Mouse (Mus musculus) heart, adult 2 months (tissue): ENCODE data around the gene Lyzl4. TPM values are rescaled to one million over a fixed set of nuclear protein-coding genes. Genes with fewer than 3 reads are reported as not detected.

Source experiments
- DNase-seq, 2 experiments: peaks; one replicate each; pipeline ENCODE4 v3.0.0; 2021
- H3K27ac ChIP-seq: fragments of 200-600 bp; 2 replicates; pipeline ENCODE4 v1.8.1; 2022
- H3K27me3 ChIP-seq: fragments of 200-500 bp; 2 replicates; pipeline ENCODE4 v1.6.1; 2012; ENCODE audit warnings: mild to moderate bottlenecking, low read length, inconsistent platforms, mixed read lengths; ENCODE audit not compliant: control insufficient read depth, insufficient read depth
- H3K36me3 ChIP-seq: fragments of 200-500 bp; 2 replicates; pipeline ENCODE4 v1.6.1; 2012; ENCODE audit warnings: low read length, inconsistent platforms; ENCODE audit not compliant: control insufficient read depth, insufficient read depth
- H3K4me1 ChIP-seq: fragments of 200-500 bp; 2 replicates; pipeline ENCODE4 v1.6.1; 2011; ENCODE audit warnings: low read length; ENCODE audit not compliant: control insufficient read depth, insufficient read depth
- H3K4me3 ChIP-seq: fragments of 200-600 bp; 2 replicates; pipeline ENCODE4 v1.8.1; 2022
- H3K79me2 ChIP-seq: fragments of 200-500 bp; replicated peaks from 2 replicates; pipeline ENCODE4 v1.6.1; 2012; ENCODE audit warnings: mild to moderate bottlenecking, inconsistent platforms, low read length, moderate library complexity, mixed read lengths; ENCODE audit not compliant: control insufficient read depth, insufficient read depth
- H3K9ac ChIP-seq: fragments of 200-500 bp; 2 replicates; pipeline ENCODE4 v1.6.1; 2012; ENCODE audit warnings: low read depth, mild to moderate bottlenecking, control low read depth, inconsistent platforms, low read length, mixed read lengths
- CTCF ChIP-seq: fragments of 200-600 bp; IDR thresholded peaks from 2 replicates; pipeline ENCODE4 v1.8.1; 2022; ENCODE audit warnings: antibody characterized with exemption, mild to moderate bottlenecking, moderate library complexity
- EP300 ChIP-seq: fragments of 200-500 bp; IDR thresholded peaks from 2 replicates; pipeline ENCODE4 v1.6.1; 2011; ENCODE audit warnings: low read depth, low read length, control low read depth; ENCODE audit not compliant: insufficient read depth
- POLR2A ChIP-seq: fragments of 200-500 bp; IDR thresholded peaks from 2 replicates; pipeline ENCODE4 v1.6.1; 2011; ENCODE audit warnings: mild to moderate bottlenecking, low read depth, low read length, control low read depth; ENCODE audit not compliant: insufficient read depth
- WGBS: fragments of 180-500 bp; shearing (Covaris S2); methylation state at CpG from one replicate; pipeline ENCODE4 v1.1.7; 2018; 5-methylcytosine and 5-hydroxymethylcytosine counted together
- intact Hi-C: fragments of 180-260 bp; cut with DNase I; formaldehyde crosslinking; loops from one replicate; pipeline ENCODE4 v1.15.1; 2025
- polyA plus RNA-seq: library from polyadenylated mRNA; depleted of rRNA; stranded (reverse); fragments of >200 nt; gene quantifications from 2 replicates; pipeline ENCODE4 v1.2.3, GENCODE M21; 2012
- total RNA-seq, 2 experiments: library from RNA; stranded (reverse); gene quantifications; 2 replicates each; pipeline ENCODE4 v1.2.3; 2021

Lyzl4 gene
- total and polyA plus RNA-seq, 3 experiments: 0.12 TPM; not detected in 2

DNA sequence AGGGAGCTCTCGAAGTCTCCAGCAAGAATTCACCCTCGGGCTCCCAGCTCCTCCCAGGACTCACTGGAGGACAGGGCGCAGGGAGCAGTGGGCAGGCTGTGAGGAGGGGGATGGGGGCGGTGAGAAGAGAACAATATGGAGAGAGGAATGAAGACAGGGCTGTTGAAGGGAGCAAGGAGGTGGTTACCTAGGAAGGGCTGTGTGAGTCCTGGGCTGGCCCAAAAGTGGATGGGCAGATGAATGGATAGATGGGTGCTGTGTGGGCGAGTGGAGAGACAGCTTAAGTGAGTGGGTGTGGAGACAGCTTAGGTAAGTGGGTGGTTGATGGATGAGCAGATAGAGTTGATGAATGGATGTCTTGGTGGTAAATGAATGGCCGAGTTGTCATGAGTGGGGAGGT, 21.6 kb upstream of the Lyzl4 start:
- no peaks in the 10 kb centered on the region for H3K79me2 ChIP-seq
- no peak for DNase-seq
- H3K9ac ChIP-seq: no peak overlapping the region
- TF ChIP-seq POLR2A: no peak
- no peak for TF ChIP-seq EP300
- no peak for TF ChIP-seq CTCF
- H3K4me1 ChIP-seq: no peaks in the 10 kb centered on the region
- no peaks in the 10 kb centered on the region for H3K36me3 ChIP-seq
- no peak overlapping the region for H3K4me3 ChIP-seq
- no peak overlapping the region for H3K27ac ChIP-seq
- intact Hi-C loops: no loop called here
- no peaks in the 10 kb centered on the region for H3K27me3 ChIP-seq
- WGBS: 73% methylated on average over 6 of the region's 6 CpGs

DNA sequence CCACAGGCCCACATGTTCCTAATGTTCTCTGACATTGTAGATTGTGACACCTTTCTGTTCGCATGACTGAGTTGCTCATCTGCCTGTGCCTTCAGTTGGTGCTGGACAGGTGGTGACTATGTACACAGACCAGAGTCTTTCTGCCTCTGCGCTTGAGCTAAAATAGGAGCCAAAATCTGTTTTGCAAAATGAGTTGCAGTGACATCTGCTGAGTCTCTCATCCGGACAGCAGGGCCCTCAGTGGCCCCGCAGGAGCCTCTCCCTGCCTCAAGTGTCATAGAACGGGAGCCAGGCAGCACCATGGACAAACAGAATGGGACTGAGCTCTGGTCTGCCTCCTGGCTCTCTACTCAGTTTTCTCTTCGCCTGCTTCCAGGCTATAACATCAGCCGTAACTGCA, 17.9 kb upstream of the Lyzl4 start:
- Histone ChIP-seq H3K79me2 (no peaks in the 10 kb centered on the region), H3K4me3 (no peak overlapping the region), H3K27ac (no peak overlapping the region), H3K27me3 (no peaks in the 10 kb centered on the region), H3K36me3 (no peaks in the 10 kb centered on the region), H3K4me1 (no peaks in the 10 kb centered on the region), H3K9ac (no peak overlapping the region)
- DNase-seq: no peak
- TF ChIP-seq CTCF (no peak), POLR2A (no peak), EP300 (no peak)
- intact Hi-C loops: no loop called here
- WGBS: 72% methylated on average over 7 of the region's 7 CpGs

DNA sequence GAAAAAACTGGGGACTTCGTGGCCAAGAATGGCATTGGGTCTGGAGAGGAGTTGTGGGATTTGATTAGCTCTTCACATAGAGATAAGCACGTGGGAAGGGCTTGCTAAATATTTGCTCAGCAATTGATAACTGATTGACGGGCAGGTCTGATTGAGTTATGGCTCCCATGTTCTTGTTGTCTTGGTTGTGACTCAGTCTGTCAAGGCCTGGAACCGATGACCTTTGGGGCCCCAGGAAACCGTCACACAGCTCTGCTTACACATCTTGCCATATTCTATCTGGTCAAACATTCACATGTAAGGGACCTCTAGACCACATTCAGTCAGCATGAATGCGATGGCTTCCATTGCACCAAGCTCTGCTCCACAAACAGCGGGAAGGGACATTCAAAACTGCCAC, 16.4 kb upstream of the Lyzl4 start:
- WGBS: 74% methylated on average over 7 of the region's 7 CpGs
- no peak overlapping the region for H3K27ac ChIP-seq
- H3K79me2 ChIP-seq: no peaks in the 10 kb centered on the region
- no peaks in the 10 kb centered on the region for H3K4me1 ChIP-seq
- H3K27me3 ChIP-seq: no peaks in the 10 kb centered on the region
- H3K4me3 ChIP-seq: no peak overlapping the region
- no peaks in the 10 kb centered on the region for H3K36me3 ChIP-seq
- intact Hi-C loops: no loop called here
- no peak overlapping the region for H3K9ac ChIP-seq
- no peak for DNase-seq
- no peak for TF ChIP-seq POLR2A
- TF ChIP-seq CTCF: no peak
- TF ChIP-seq EP300: no peak

DNA sequence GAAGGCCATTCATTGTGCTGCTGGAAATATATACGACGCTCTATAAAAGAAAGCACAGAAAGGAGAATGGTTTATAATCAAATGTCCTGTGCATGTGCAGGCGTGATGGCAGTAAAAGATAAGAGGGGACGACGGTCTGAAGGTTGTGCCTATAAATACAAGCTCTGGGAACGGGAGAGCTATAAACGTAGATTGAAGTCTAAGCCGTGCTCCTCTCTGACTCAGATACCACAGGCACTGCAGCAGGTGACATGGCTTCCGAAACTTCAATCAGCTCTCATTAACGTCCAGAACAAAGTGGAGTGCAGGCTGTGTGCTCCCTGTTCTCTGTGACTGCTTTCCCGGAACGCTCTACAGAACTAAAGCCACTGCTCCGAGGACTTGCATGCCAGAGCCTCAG, 15.2 kb upstream of the Lyzl4 start:
- 48% methylated on average over 13 of the region's 13 CpGs for WGBS

DNA sequence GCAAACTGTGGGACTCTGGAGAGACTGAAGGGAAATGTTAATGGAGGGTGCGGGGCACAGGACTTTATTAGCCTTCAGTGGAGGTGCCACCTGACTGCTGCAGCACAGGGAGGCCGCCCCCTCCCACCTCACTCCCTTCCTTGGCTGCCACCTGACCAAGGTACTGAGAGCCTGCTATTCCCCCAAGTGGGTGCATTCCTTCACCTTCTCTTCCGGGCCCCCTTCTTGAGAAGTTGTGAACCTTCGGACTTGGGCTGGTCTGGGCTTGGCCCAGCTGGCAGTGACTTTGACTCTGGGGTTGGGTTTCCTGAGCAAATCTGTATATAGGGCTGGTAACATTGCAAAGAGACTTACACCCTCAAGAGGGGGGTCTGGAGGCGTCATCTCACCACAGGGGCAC, 14.4 kb upstream of the Lyzl4 start:
- no peak for DNase-seq
- intact Hi-C loops: no loop called here
- no peak overlapping the region for H3K9ac ChIP-seq
- TF ChIP-seq EP300 (no peak), POLR2A (no peak), CTCF (no peak)
- no peaks in the 10 kb centered on the region for H3K4me1 ChIP-seq
- H3K4me3 ChIP-seq: no peak overlapping the region
- H3K27ac ChIP-seq: no peak overlapping the region
- WGBS: 90% methylated on average over 5 of the region's 5 CpGs
- no peaks in the 10 kb centered on the region for H3K27me3 ChIP-seq
- H3K36me3 ChIP-seq: no peaks in the 10 kb centered on the region
- no peaks in the 10 kb centered on the region for H3K79me2 ChIP-seq

More for the DNA sequence above, 15.2 kb upstream of the Lyzl4 start:
- Histone ChIP-seq H3K36me3 (no peaks in the 10 kb centered on the region), H3K27me3 (no peaks in the 10 kb centered on the region), H3K27ac (no peak overlapping the region), H3K79me2 (no peaks in the 10 kb centered on the region), H3K4me3 (no peak overlapping the region), H3K4me1 (no peaks in the 10 kb centered on the region), H3K9ac (no peak overlapping the region)
- intact Hi-C loops: no loop called here
- no peak for TF ChIP-seq EP300
- no peak for DNase-seq

DNA sequence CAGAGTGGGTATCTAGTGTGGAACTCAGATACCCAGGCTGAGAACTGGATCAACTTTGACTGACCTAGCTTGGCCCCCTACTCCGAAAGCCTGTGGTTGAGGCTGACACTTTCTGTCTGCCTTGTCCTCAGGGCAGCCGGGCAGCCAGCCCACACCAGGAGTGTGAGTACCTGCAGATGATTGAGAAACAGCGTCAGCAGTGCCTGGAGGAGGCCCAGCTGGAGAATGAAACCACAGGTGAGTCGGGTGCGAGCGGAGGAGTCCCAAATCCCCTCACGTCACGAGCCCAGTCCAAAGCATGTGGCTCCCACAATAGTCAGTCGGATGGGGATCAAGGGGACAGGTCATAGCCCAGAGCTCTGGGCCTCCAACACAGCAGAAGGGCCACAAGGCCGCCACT, 11.8 kb upstream of the Lyzl4 start:
- H3K27me3 ChIP-seq: no peaks in the 10 kb centered on the region
- no peak for DNase-seq
- intact Hi-C loops: no loop called here

DNA sequence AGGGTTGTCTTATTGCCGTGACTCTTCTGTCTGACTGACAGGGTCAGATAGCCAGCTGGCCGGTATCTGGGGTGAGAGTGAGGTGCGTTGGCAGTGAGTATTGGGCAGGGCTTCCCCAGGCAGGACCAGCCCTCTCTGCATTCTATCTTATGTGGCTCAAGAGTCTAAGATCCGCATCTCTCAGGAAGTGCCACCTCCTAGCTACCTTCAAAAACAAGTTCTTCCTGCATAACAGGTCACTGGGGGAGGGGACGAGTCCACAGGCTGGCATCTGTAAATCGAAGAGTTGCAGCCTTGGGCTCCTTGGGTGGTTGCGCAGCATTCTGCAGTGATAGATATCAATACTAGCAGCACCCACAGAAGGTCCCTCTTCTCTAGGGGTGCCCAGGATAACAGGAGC, 5.1 kb upstream of the Lyzl4 start:
- no peak for DNase-seq
- intact Hi-C loops: no loop called here
- Histone ChIP-seq H3K4me1 (no peaks in the 10 kb centered on the region), H3K79me2 (no peaks in the 10 kb centered on the region), H3K36me3 (no peaks in the 10 kb centered on the region), H3K9ac (no peak overlapping the region), H3K4me3 (no peak overlapping the region), H3K27ac (no peak overlapping the region), H3K27me3 (peaks cover 8% of the 10 kb centered on the region)
- 50% methylated on average over 7 of the region's 7 CpGs for WGBS
- TF ChIP-seq POLR2A (no peak), CTCF (no peak), EP300 (no peak)

More for the DNA sequence above, 11.8 kb upstream of the Lyzl4 start:
- 88% methylated on average over 10 of the region's 10 CpGs for WGBS
- H3K9ac ChIP-seq: no peak overlapping the region
- no peak overlapping the region for H3K27ac ChIP-seq
- H3K79me2 ChIP-seq: no peaks in the 10 kb centered on the region
- H3K36me3 ChIP-seq: no peaks in the 10 kb centered on the region
- H3K4me3 ChIP-seq: no peak overlapping the region
- H3K4me1 ChIP-seq: no peaks in the 10 kb centered on the region
- TF ChIP-seq CTCF (no peak), EP300 (no peak), POLR2A (no peak)
